Mouse (Mus musculus) yolk sac, embryonic 10.5 days (tissue): ENCODE measurements at regions not wholly inside any gene's neighbourhood (a gene's known extent, or its start where the extent isn't known, plus 50 kb on each side); places are given as distances from the start of the nearest gene placed in this dataset.
"Not testable (repeated sequence)": the region's sequence is repeated elsewhere in the genome, so short reads cannot be mapped to it uniquely, and the experiment has no call there.

Experiments
- DNase-seq: peaks from one replicate; pipeline ENCODE4 v3.0.0-alpha.2; 2017; ENCODE audit warnings: low spot score

- peak; percentile 87 for DNase-seq
Measured at GRCm38 (mm10) chr11:94882687-94883383, 53.2 kb upstream of the Col1a1 start.

- peak; percentile 77 for DNase-seq
Measured at GRCm38 (mm10) chr11:94881982-94882686, 53.9 kb upstream of the Col1a1 start.

GRCm38 (mm10) chr11:94880896-94881840, 54.9 kb upstream of the Col1a1 start:
- peak; percentile 61 for DNase-seq

GRCm38 (mm10) chr11:94876707-94877106, 59.3 kb upstream of the Col1a1 start:
- DNase-seq: peak; percentile 39

- DNase-seq: no peak
Measured at GRCm38 (mm10) chr11:94875026-94875425, 61.0 kb upstream of the Col1a1 start.

- peak; percentile 40 for DNase-seq
Measured at GRCm38 (mm10) chr11:94874155-94874561, 61.9 kb upstream of the Col1a1 start.

GRCm38 (mm10) chr11:94873693-94874092, 62.3 kb upstream of the Col1a1 start:
- no peak for DNase-seq

GRCm38 (mm10) chr11:94872921-94873320, 63.1 kb upstream of the Col1a1 start:
- DNase-seq: peak; percentile 59

GRCm38 (mm10) chr11:94870341-94870740, 65.7 kb upstream of the Col1a1 start:
- DNase-seq: no peak

GRCm38 (mm10) chr11:94869866-94870265, 66.2 kb upstream of the Col1a1 start:
- DNase-seq: not testable (repeated sequence)

- DNase-seq: peak; percentile 71
Measured at GRCm38 (mm10) chr11:94866176-94866967, 69.7 kb upstream of the Col1a1 start.

GRCm38 (mm10) chr11:94850129-94850528, 67.6 kb upstream of the Tmem92 start:
- DNase-seq: no peak

- DNase-seq: no peak
Measured at GRCm38 (mm10) chr11:94839133-94839532, 56.6 kb upstream of the Tmem92 start.

- DNase-seq: no peak
Measured at GRCm38 (mm10) chr11:94838140-94838539, 55.6 kb upstream of the Tmem92 start.

GRCm38 (mm10) chr11:94836347-94836746, 53.8 kb upstream of the Tmem92 start:
- no peak for DNase-seq

- DNase-seq: peak; percentile 40
Measured at GRCm38 (mm10) chr11:94832246-94832985, 49.9 kb upstream of the Tmem92 start.
